Mouse (Mus musculus): ENCODE data around the gene Oser1.
"Not testable (repeated sequence)": the region's sequence is repeated elsewhere in the genome, so short reads cannot be mapped to it uniquely, and the experiment has no call there.

The Oser1 gene

GRCm38 (mm10) chr2:163411840-163412239 lies 12.7 kb downstream of the Oser1 start:
- Histone ChIP-seq H3K4me1 (replicated peaks; ENCODE audit: low read depth, low read length) (peaks cover 10% of the 10 kb centered on the region), H3K27me3 (ENCODE audit: insufficient read depth, low read length) (no peaks in the 10 kb centered on the region), H3K36me3 (ENCODE audit: insufficient read depth, low read length) (peaks cover 90% of the 10 kb centered on the region), H3K9me3 (ENCODE audit: low read length) (no peaks in the 10 kb centered on the region), H3K4me3 (replicated peaks; ENCODE audit: low read length) (no peak overlapping the region)
- TF ChIP-seq POU5F1 (IDR thresholded peaks at IDR 0.05; ENCODE audit: borderline replicate concordance, low read length), result no peak
- no peak for TF ChIP-seq NANOG (IDR thresholded peaks at IDR 0.05; ENCODE audit: borderline replicate concordance, low read length)
- no peak for TF ChIP-seq CTCF (conservative IDR thresholded peaks at IDR 0.05; ENCODE audit: low read length)

- peaks cover 91% of the 10 kb centered on the region for H3K36me3 ChIP-seq (ENCODE audit: insufficient read depth, low read length)
- H3K4me1 ChIP-seq (replicated peaks; ENCODE audit: low read depth, low read length), result peaks cover 10% of the 10 kb centered on the region
- not testable (repeated sequence) for H3K4me3 ChIP-seq (replicated peaks; ENCODE audit: low read length); H3K9me3 ChIP-seq (ENCODE audit: low read length); H3K27me3 ChIP-seq (ENCODE audit: insufficient read depth, low read length)
Measured at GRCm38 (mm10) chr2:163411344-163411743, 13.2 kb downstream of the Oser1 start.

- peaks cover under 1% of the 10 kb centered on the region; the same call in 1 of the 2 replicates for H3K4me1 ChIP-seq (replicated peaks; ENCODE audit: low read depth, low read length)
- peaks cover 88% of the 10 kb centered on the region for H3K36me3 ChIP-seq (ENCODE audit: insufficient read depth, low read length)
- H3K27me3 ChIP-seq (ENCODE audit: insufficient read depth, low read length), result no peaks in the 10 kb centered on the region
- TF ChIP-seq POU5F1 (IDR thresholded peaks at IDR 0.05; ENCODE audit: borderline replicate concordance, low read length), result no peak
- TF ChIP-seq NANOG (IDR thresholded peaks at IDR 0.05; ENCODE audit: borderline replicate concordance, low read length), result no peak
- TF ChIP-seq CTCF (conservative IDR thresholded peaks at IDR 0.05; ENCODE audit: low read length), result no peak
- no peaks in the 10 kb centered on the region for H3K9me3 ChIP-seq (ENCODE audit: low read length)
- H3K4me3 ChIP-seq (replicated peaks; ENCODE audit: low read length), result no peak overlapping the region
Measured at GRCm38 (mm10) chr2:163410211-163410610, 14.3 kb downstream of the Oser1 start.

GRCm38 (mm10) chr2:163404037-163404815 lies 20.3 kb downstream of the Oser1 start:
- no peak for TF ChIP-seq NANOG (IDR thresholded peaks at IDR 0.05; ENCODE audit: borderline replicate concordance, low read length)
- H3K4me3 ChIP-seq (replicated peaks; ENCODE audit: low read length), result no peak overlapping the region
- no peaks in the 10 kb centered on the region for H3K27me3 ChIP-seq (ENCODE audit: insufficient read depth, low read length)
- no peaks in the 10 kb centered on the region for H3K9me3 ChIP-seq (ENCODE audit: low read length)
- H3K36me3 ChIP-seq (ENCODE audit: insufficient read depth, low read length), result peaks cover 46% of the 10 kb centered on the region
- H3K4me1 ChIP-seq (replicated peaks; ENCODE audit: low read depth, low read length), result no peaks in the 10 kb centered on the region

GRCm38 (mm10) chr2:163401221-163401620 lies 23.3 kb downstream of the Oser1 start:
- H3K9me3 ChIP-seq (ENCODE audit: low read length), result no peaks in the 10 kb centered on the region
- peaks cover 18% of the 10 kb centered on the region for H3K4me1 ChIP-seq (replicated peaks; ENCODE audit: low read depth, low read length)
- TF ChIP-seq NANOG (IDR thresholded peaks at IDR 0.05; ENCODE audit: borderline replicate concordance, low read length) (no peak), CTCF (conservative IDR thresholded peaks at IDR 0.05; ENCODE audit: low read length) (peak; percentile 90)
- H3K4me3 ChIP-seq (replicated peaks; ENCODE audit: low read length), result no peak overlapping the region
- peaks cover 21% of the 10 kb centered on the region for H3K36me3 ChIP-seq (ENCODE audit: insufficient read depth, low read length)
- H3K27me3 ChIP-seq (ENCODE audit: insufficient read depth, low read length), result peaks cover 21% of the 10 kb centered on the region

GRCm38 (mm10) chr2:163399222-163399621 lies 25.3 kb downstream of the Oser1 start:
- Histone ChIP-seq H3K27me3 (ENCODE audit: insufficient read depth, low read length) (peaks cover 26% of the 10 kb centered on the region), H3K4me1 (replicated peaks; ENCODE audit: low read depth, low read length) (peaks cover 18% of the 10 kb centered on the region), H3K9me3 (ENCODE audit: low read length) (no peaks in the 10 kb centered on the region), H3K36me3 (ENCODE audit: insufficient read depth, low read length) (peaks cover 6% of the 10 kb centered on the region), H3K4me3 (replicated peaks; ENCODE audit: low read length) (no peak overlapping the region)
- TF ChIP-seq NANOG (IDR thresholded peaks at IDR 0.05; ENCODE audit: borderline replicate concordance, low read length) (no peak), POU5F1 (IDR thresholded peaks at IDR 0.05; ENCODE audit: borderline replicate concordance, low read length) (no peak), CTCF (conservative IDR thresholded peaks at IDR 0.05; ENCODE audit: low read length) (no peak)

- no peak overlapping the region for H3K4me3 ChIP-seq (replicated peaks; ENCODE audit: low read length)
- H3K36me3 ChIP-seq (ENCODE audit: insufficient read depth, low read length), result peaks cover 1% of the 10 kb centered on the region
- H3K27me3 ChIP-seq (ENCODE audit: insufficient read depth, low read length), result peaks cover 30% of the 10 kb centered on the region
- H3K4me1 ChIP-seq (replicated peaks; ENCODE audit: low read depth, low read length), result peaks cover 18% of the 10 kb centered on the region
- TF ChIP-seq NANOG (IDR thresholded peaks at IDR 0.05; ENCODE audit: borderline replicate concordance, low read length) (no peak), POU5F1 (IDR thresholded peaks at IDR 0.05; ENCODE audit: borderline replicate concordance, low read length) (no peak), CTCF (conservative IDR thresholded peaks at IDR 0.05; ENCODE audit: low read length) (no peak)
- no peaks in the 10 kb centered on the region for H3K9me3 ChIP-seq (ENCODE audit: low read length)
Measured at GRCm38 (mm10) chr2:163398770-163399169, 25.7 kb downstream of the Oser1 start.

GRCm38 (mm10) chr2:163397905-163398304 lies 26.6 kb downstream of the Oser1 start, which contains the start of gene Jph2:
TSS of gene Jph2 (minus strand) at chr2:163397993.
- H3K36me3 ChIP-seq (ENCODE audit: insufficient read depth, low read length), result no peaks in the 10 kb centered on the region
- TF ChIP-seq POU5F1 (IDR thresholded peaks at IDR 0.05; ENCODE audit: borderline replicate concordance, low read length), result no peak
- no peak for TF ChIP-seq NANOG (IDR thresholded peaks at IDR 0.05; ENCODE audit: borderline replicate concordance, low read length)
- TF ChIP-seq CTCF (conservative IDR thresholded peaks at IDR 0.05; ENCODE audit: low read length), result no peak
- peaks cover 18% of the 10 kb centered on the region for H3K4me1 ChIP-seq (replicated peaks; ENCODE audit: low read depth, low read length)
- H3K27me3 ChIP-seq (ENCODE audit: insufficient read depth, low read length), result peaks cover 30% of the 10 kb centered on the region
- no peaks in the 10 kb centered on the region for H3K9me3 ChIP-seq (ENCODE audit: low read length)
- peak within 1 kb of the TSS; percentile 32; the same call in 1 of the 2 replicates for H3K4me3 ChIP-seq (replicated peaks; ENCODE audit: low read length)

GRCm38 (mm10) chr2:163397071-163397470 lies 27.4 kb downstream of the Oser1 start:
- TF ChIP-seq CTCF (conservative IDR thresholded peaks at IDR 0.05; ENCODE audit: low read length) (no peak), NANOG (IDR thresholded peaks at IDR 0.05; ENCODE audit: borderline replicate concordance, low read length) (no peak), POU5F1 (IDR thresholded peaks at IDR 0.05; ENCODE audit: borderline replicate concordance, low read length) (no peak)
- Histone ChIP-seq H3K9me3 (ENCODE audit: low read length) (no peaks in the 10 kb centered on the region), H3K4me3 (replicated peaks; ENCODE audit: low read length) (no peak overlapping the region), H3K36me3 (ENCODE audit: insufficient read depth, low read length) (no peaks in the 10 kb centered on the region), H3K27me3 (ENCODE audit: insufficient read depth, low read length) (peaks cover 30% of the 10 kb centered on the region), H3K4me1 (replicated peaks; ENCODE audit: low read depth, low read length) (peaks cover 18% of the 10 kb centered on the region)

Measured in E14TG2a.4 (cell line).